Mouse (Mus musculus) embryonic facial prominence, embryonic 10.5 days (tissue): ENCODE data around the gene Nlgn1. TPM values are rescaled to one million over a fixed set of nuclear protein-coding genes. Genes with fewer than 3 reads are reported as not detected.
A peak's percentile ranks its signal among the peaks of the same experiment; 100 is the strongest.

ENCODE experiments used
- DNase-seq: peaks from one replicate; pipeline ENCODE4 v3.0.0-alpha.2; 2017; ENCODE audit warnings: low spot score
- H3K27ac ChIP-seq: fragments of 300-500 bp; sonication (generic); replicated peaks from 2 replicates; pipeline ENCODE4 v1.5.1; 2016; ENCODE audit warnings: mild to moderate bottlenecking
- H3K27me3 ChIP-seq: fragments of 300-500 bp; sonication (generic); replicated peaks from 2 replicates; pipeline ENCODE4 v1.6.1; 2016; ENCODE audit warnings: low read depth, mild to moderate bottlenecking; ENCODE audit not compliant: poor library complexity, severe bottlenecking
- H3K36me3 ChIP-seq: fragments of 300-500 bp; sonication (generic); replicated peaks from 2 replicates; pipeline ENCODE4 v1.6.1; 2016; ENCODE audit warnings: mild to moderate bottlenecking, moderate library complexity
- H3K4me1 ChIP-seq: fragments of 300-500 bp; sonication (generic); 2 replicates; pipeline ENCODE4 v1.6.1; 2016
- H3K4me3 ChIP-seq: fragments of 300-500 bp; sonication (generic); 2 replicates; pipeline ENCODE4 v1.5.1; 2016; ENCODE audit warnings: mild to moderate bottlenecking, moderate library complexity
- H3K9me3 ChIP-seq: fragments of 300-500 bp; sonication (generic); 2 replicates; pipeline ENCODE4 v1.6.1; 2016; ENCODE audit warnings: mild to moderate bottlenecking
- WGBS: fragments of 180-500 bp; shearing (Covaris S2); methylation state at CpG from one replicate; pipeline ENCODE4 v1.1.7; 2016; 5-methylcytosine and 5-hydroxymethylcytosine counted together
- polyA plus RNA-seq: library from polyadenylated mRNA; unstranded; fragments of >200 nt; fragmentation: Nextera tagmentation; extraction: Ambion mirVana; gene quantifications from 2 replicates; pipeline ENCODE4 v1.2.1, GENCODE M21; 2016

Gene Nlgn1
- polyA plus RNA-seq, 1 experiment from 2014 or later, result 1.2 TPM

GRCm38 (mm10) chr3:25858384-25858783 lies 473.9 kb downstream of the Nlgn1 start:
- H3K36me3 ChIP-seq, result no peaks in the 10 kb centered on the region
- H3K4me1 ChIP-seq, result no peaks in the 10 kb centered on the region
- no peak overlapping the region for H3K27ac ChIP-seq
- no peaks in the 10 kb centered on the region for H3K9me3 ChIP-seq
- no peak overlapping the region for H3K4me3 ChIP-seq
- DNase-seq, result no peak
- no peaks in the 10 kb centered on the region for H3K27me3 ChIP-seq

- Histone ChIP-seq H3K9me3 (no peaks in the 10 kb centered on the region), H3K27me3 (no peaks in the 10 kb centered on the region), H3K4me1 (no peaks in the 10 kb centered on the region), H3K36me3 (no peaks in the 10 kb centered on the region), H3K4me3 (no peak overlapping the region), H3K27ac (no peak overlapping the region)
- no peak for DNase-seq
- 90% methylated on average over 7 of the region's 7 CpGs for WGBS
Measured at GRCm38 (mm10) chr3:25844686-25845462, 487.4 kb downstream of the Nlgn1 start.

GRCm38 (mm10) chr3:25830237-25830636 lies 502.0 kb downstream of the Nlgn1 start:
- no peak for DNase-seq
- Histone ChIP-seq H3K4me1 (no peaks in the 10 kb centered on the region), H3K36me3 (no peaks in the 10 kb centered on the region), H3K27ac (no peak overlapping the region), H3K27me3 (no peaks in the 10 kb centered on the region), H3K9me3 (no peaks in the 10 kb centered on the region), H3K4me3 (no peak overlapping the region)
- WGBS, result 86% methylated on average over 2 of the region's 2 CpGs

GRCm38 (mm10) chr3:25813368-25813767 lies 518.9 kb downstream of the Nlgn1 start:
- WGBS, result 89% methylated on average over 3 of the region's 3 CpGs

GRCm38 (mm10) chr3:25807559-25807958 lies 524.7 kb downstream of the Nlgn1 start:
- H3K27me3 ChIP-seq, result no peaks in the 10 kb centered on the region
- peak; percentile 56 for DNase-seq
- WGBS, result 47% methylated on average over 3 of the region's 3 CpGs
- H3K4me1 ChIP-seq, result no peaks in the 10 kb centered on the region
- no peak overlapping the region for H3K4me3 ChIP-seq
- no peaks in the 10 kb centered on the region for H3K36me3 ChIP-seq
- H3K27ac ChIP-seq, result no peak overlapping the region
- H3K9me3 ChIP-seq, result no peaks in the 10 kb centered on the region

More at GRCm38 (mm10) chr3:25813368-25813767, 518.9 kb downstream of the Nlgn1 start:
- no peak overlapping the region for H3K27ac ChIP-seq
- no peaks in the 10 kb centered on the region for H3K36me3 ChIP-seq
- no peaks in the 10 kb centered on the region for H3K9me3 ChIP-seq
- DNase-seq, result no peak
- no peak overlapping the region for H3K4me3 ChIP-seq
- no peaks in the 10 kb centered on the region for H3K27me3 ChIP-seq
- no peaks in the 10 kb centered on the region for H3K4me1 ChIP-seq

- Histone ChIP-seq H3K4me1 (no peaks in the 10 kb centered on the region), H3K27ac (no peak overlapping the region), H3K27me3 (no peaks in the 10 kb centered on the region), H3K36me3 (no peaks in the 10 kb centered on the region), H3K4me3 (no peak overlapping the region), H3K9me3 (no peaks in the 10 kb centered on the region)
- no peak for DNase-seq
- WGBS, result 82% methylated on average over 2 of the region's 2 CpGs
Measured at GRCm38 (mm10) chr3:25781651-25782050, 550.6 kb downstream of the Nlgn1 start.

GRCm38 (mm10) chr3:25775437-25775836 lies 556.8 kb downstream of the Nlgn1 start:
- DNase-seq, result no peak
- WGBS, result 85% methylated on average over 6 of the region's 6 CpGs

GRCm38 (mm10) chr3:25773908-25774307 lies 558.4 kb downstream of the Nlgn1 start:
- 77% methylated on average over 4 of the region's 4 CpGs for WGBS
- H3K9me3 ChIP-seq, result no peaks in the 10 kb centered on the region
- H3K27ac ChIP-seq, result no peak overlapping the region

More at GRCm38 (mm10) chr3:25775437-25775836, 556.8 kb downstream of the Nlgn1 start:
- H3K36me3 ChIP-seq, result no peaks in the 10 kb centered on the region
- no peaks in the 10 kb centered on the region for H3K27me3 ChIP-seq
- no peak overlapping the region for H3K27ac ChIP-seq
- no peaks in the 10 kb centered on the region for H3K4me1 ChIP-seq
- no peaks in the 10 kb centered on the region for H3K9me3 ChIP-seq
- no peak overlapping the region for H3K4me3 ChIP-seq

GRCm38 (mm10) chr3:25773467-25773866 lies 558.8 kb downstream of the Nlgn1 start:
- H3K9me3 ChIP-seq, result no peaks in the 10 kb centered on the region
- H3K4me3 ChIP-seq, result no peak overlapping the region
- no peaks in the 10 kb centered on the region for H3K27me3 ChIP-seq
- H3K27ac ChIP-seq, result no peak overlapping the region
- DNase-seq, result peak; percentile 9
- H3K36me3 ChIP-seq, result no peaks in the 10 kb centered on the region
- H3K4me1 ChIP-seq, result no peaks in the 10 kb centered on the region

More at GRCm38 (mm10) chr3:25773908-25774307, 558.4 kb downstream of the Nlgn1 start:
- Histone ChIP-seq H3K27me3 (no peaks in the 10 kb centered on the region), H3K36me3 (no peaks in the 10 kb centered on the region), H3K4me1 (no peaks in the 10 kb centered on the region), H3K4me3 (no peak overlapping the region)
- DNase-seq, result no peak

GRCm38 (mm10) chr3:25763689-25764088 lies 568.6 kb downstream of the Nlgn1 start:
- no peak for DNase-seq
- Histone ChIP-seq H3K9me3 (no peaks in the 10 kb centered on the region), H3K36me3 (no peaks in the 10 kb centered on the region), H3K27ac (no peak overlapping the region), H3K4me3 (no peak overlapping the region), H3K27me3 (no peaks in the 10 kb centered on the region), H3K4me1 (no peaks in the 10 kb centered on the region)
- 89% methylated on average over 4 of the region's 4 CpGs for WGBS

- WGBS, result 90% methylated on average over 2 of the region's 2 CpGs
- no peak for DNase-seq
- Histone ChIP-seq H3K27ac (no peak overlapping the region), H3K4me3 (no peak overlapping the region), H3K4me1 (no peaks in the 10 kb centered on the region), H3K27me3 (no peaks in the 10 kb centered on the region), H3K36me3 (no peaks in the 10 kb centered on the region), H3K9me3 (no peaks in the 10 kb centered on the region)
Measured at GRCm38 (mm10) chr3:25757813-25758212, 574.4 kb downstream of the Nlgn1 start.

GRCm38 (mm10) chr3:25724111-25724510 lies 608.1 kb downstream of the Nlgn1 start:
- H3K9me3 ChIP-seq, result no peaks in the 10 kb centered on the region
- DNase-seq, result no peak
- no peak overlapping the region for H3K27ac ChIP-seq
- no peaks in the 10 kb centered on the region for H3K36me3 ChIP-seq
- H3K27me3 ChIP-seq, result no peaks in the 10 kb centered on the region
- no peaks in the 10 kb centered on the region for H3K4me1 ChIP-seq
- no peak overlapping the region for H3K4me3 ChIP-seq
- WGBS, result 91% methylated on average over 1 of the region's 1 CpGs

GRCm38 (mm10) chr3:25721464-25721863 lies 610.8 kb downstream of the Nlgn1 start:
- Histone ChIP-seq H3K27me3 (no peaks in the 10 kb centered on the region), H3K4me3 (no peak overlapping the region), H3K36me3 (no peaks in the 10 kb centered on the region), H3K9me3 (no peaks in the 10 kb centered on the region), H3K4me1 (no peaks in the 10 kb centered on the region), H3K27ac (no peak overlapping the region)
- 82% methylated on average over 5 of the region's 5 CpGs for WGBS
- no peak for DNase-seq
